Mouse (Mus musculus) neural tube, postnatal 0 days (tissue): Measurements from ENCODE around the gene Fzd9. TPM values are rescaled to one million over a fixed set of nuclear protein-coding genes. Genes with fewer than 3 reads are reported as not detected.

Source experiments
- microRNA-seq: library from miRNA; unstranded; fragments of <30 nt; microRNA quantifications from one replicate; pipeline ENCODE4, GENCODE M21; 2016
- polyA plus RNA-seq: library from polyadenylated mRNA; unstranded; fragments of >200 nt; fragmentation: Nextera tagmentation; extraction: Ambion mirVana; gene quantifications from 2 replicates; pipeline ENCODE4 v1.2.1, GENCODE M21; 2015

Gene Fzd9
- 19.2 and 20.2 TPM in 2 replicates for polyA plus RNA-seq

DNA sequence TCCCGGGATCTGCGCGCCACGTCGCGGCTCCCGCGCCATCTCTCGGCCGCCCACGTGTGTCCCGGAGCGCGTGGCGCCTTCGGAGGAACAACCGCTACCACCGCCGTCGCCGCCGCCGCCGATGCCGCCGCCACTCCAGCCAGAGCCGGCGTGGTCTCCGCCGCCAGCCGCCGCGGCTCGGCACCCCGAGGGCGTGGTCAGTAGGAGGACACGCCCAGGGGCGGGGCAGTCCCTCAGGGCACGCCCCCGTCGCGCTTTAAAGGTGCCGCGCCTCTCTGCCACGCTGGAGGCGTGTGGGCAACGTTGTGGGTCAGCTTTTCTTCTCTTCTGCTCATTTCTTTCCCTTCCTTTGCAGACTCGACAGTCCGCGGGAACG, at the start of gene Fzd9:
Gene Fzd9 (minus strand): TSS at position 152 of the 376 bp plus-strand sequence.

Small RNA genes lying within 50 kb of the gene (microRNA-seq; reads per million reads assigned to microRNA genes)
- gene Gm25315 = not detected

Other genes starting within 250 kb of the Fzd9 start
- gene Abhd11, start 242.1 kb downstream of the Fzd9 start, polyA plus RNA-seq = 86.7 and 87.9 TPM in 2 replicates
- 122 and 146 TPM in 2 replicates for gene Stx1a, start 227.7 kb downstream of the Fzd9 start, polyA plus RNA-seq
- 44.7 and 47.5 TPM in 2 replicates for gene Dnajc30, start 187.0 kb downstream of the Fzd9 start, polyA plus RNA-seq
- 65.6 and 67.6 TPM in 2 replicates for gene Bud23, start 186.3 kb downstream of the Fzd9 start, polyA plus RNA-seq
- 34.3 and 36.6 TPM in 2 replicates for gene Vps37d, start 173.0 kb downstream of the Fzd9 start, polyA plus RNA-seq
- gene Mlxipl, start 161.3 kb downstream of the Fzd9 start, polyA plus RNA-seq = 0.76 and 1.1 TPM in 2 replicates
- gene Tbl2, start 101.6 kb downstream of the Fzd9 start, polyA plus RNA-seq = 10.6 and 12.5 TPM in 2 replicates
- gene Bcl7b, start 82.9 kb downstream of the Fzd9 start, polyA plus RNA-seq = 38.0 and 40.4 TPM in 2 replicates
- 16.2 and 17.8 TPM in 2 replicates for gene Baz1b, start 64.0 kb downstream of the Fzd9 start, polyA plus RNA-seq
- 0.65 TPM in 1 of 2 replicates, not detected in the other for gene Fkbp6, start 98.8 kb upstream of the Fzd9 start, polyA plus RNA-seq
- 0.10 and 0.20 TPM in 2 replicates for gene Trim50, start 102.1 kb upstream of the Fzd9 start, polyA plus RNA-seq
- 20.3 and 22.7 TPM in 2 replicates for gene Nsun5, start 118.7 kb upstream of the Fzd9 start, polyA plus RNA-seq
- gene Pom121, start 143.3 kb upstream of the Fzd9 start, polyA plus RNA-seq = 8.0 and 9.4 TPM in 2 replicates